Mouse (Mus musculus) lung, adult 2 months (tissue): ENCODE measurements around the gene Pomp.

Experiments
- CTCF ChIP-seq: fragments of 200-500 bp; IDR thresholded peaks from 2 replicates; pipeline ENCODE4 v1.5.1; 2011; ENCODE audit warnings: mild to moderate bottlenecking, low read length, control low read depth; ENCODE audit not compliant: insufficient read depth
- POLR2A ChIP-seq: fragments of 200-500 bp; IDR thresholded peaks from 2 replicates; pipeline ENCODE4 v1.6.1; 2011; ENCODE audit warnings: low read depth, mild to moderate bottlenecking, control low read depth, low read length, borderline replicate concordance; ENCODE audit errors: extremely low read depth

GRCm38 (mm10) chr5:147834841-147835500 lies 25.3 kb upstream of the Pomp start:
- TF ChIP-seq CTCF (no peak), POLR2A (no peak)
